Mouse (Mus musculus): Measurements from ENCODE around the gene 2210408I21Rik. TPM values are rescaled to one million over a fixed set of nuclear protein-coding genes. Genes with fewer than 3 reads are reported as not detected.
"Not testable (repeated sequence)": the region's sequence is repeated elsewhere in the genome, so short reads cannot be mapped to it uniquely, and the experiment has no call there.

2210408I21Rik gene
- 9.8 and 12.0 TPM in 2 replicates for polyA plus RNA-seq (2014; fragmentation: Nextera tagmentation; extraction: Ambion mirVana)

DNA sequence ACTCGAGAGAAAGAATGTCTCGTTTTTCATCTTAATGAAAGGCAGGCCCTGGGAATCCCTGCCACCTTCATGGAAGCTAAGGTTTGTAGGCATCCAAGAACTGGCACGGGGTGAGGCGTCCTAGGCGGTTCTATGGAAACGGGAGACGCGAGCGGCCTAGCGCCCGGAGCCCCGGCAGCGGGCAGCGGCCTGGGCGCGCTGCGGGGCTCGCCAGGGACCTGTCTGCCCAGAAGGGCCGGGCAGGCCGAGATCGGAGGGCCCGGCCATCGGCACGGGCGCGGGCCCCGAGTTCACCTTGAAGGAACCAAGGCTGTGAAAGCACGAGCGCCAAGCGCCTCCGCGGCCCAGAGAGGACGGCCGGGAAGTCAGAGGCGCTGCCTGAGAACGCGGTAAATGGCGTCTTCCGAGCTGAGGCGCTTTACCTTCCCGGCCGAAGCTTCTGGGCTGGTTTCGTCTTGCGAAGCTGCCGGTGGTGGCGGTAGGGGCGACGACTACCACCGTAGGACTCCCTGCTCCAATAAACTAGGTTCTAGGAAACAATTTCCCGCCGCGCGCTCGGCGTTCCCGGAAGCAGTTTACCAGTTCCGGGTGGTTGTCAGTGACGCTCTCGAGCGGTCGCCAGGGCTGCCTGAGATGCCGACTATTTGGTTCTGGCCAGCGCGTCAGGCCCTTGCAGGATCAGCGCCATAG, at the start of gene 2210408I21Rik, which contains the start of gene Slf1:
2210408I21Rik (plus strand) TSS at position 610 of the 690 bp plus-strand sequence.
Slf1 (minus strand) TSS at position 543 of the 690 bp plus-strand sequence.
- 0% methylated on average over 44 of the region's 65 CpGs for WGBS

GRCm38 (mm10) chr13:77092876-77093275, 42.5 kb upstream of the 2210408I21Rik start:
- not testable (repeated sequence) for DNase-seq (ENCODE audit: low spot score); H3K4me2 ChIP-seq (ENCODE audit: low read depth, low read length); ATAC-seq (ENCODE audit: low read depth); H3K27ac ChIP-seq (replicated peaks; ENCODE audit: low read depth, low read length); H3K4me1 ChIP-seq (ENCODE audit: control insufficient read depth, insufficient read depth, low read length); H3K4me3 ChIP-seq (ENCODE audit: low read depth, low read length); H3K27me3 ChIP-seq (replicated peaks; ENCODE audit: control insufficient read depth, insufficient read depth, low read length); H3K9ac ChIP-seq (ENCODE audit: low read depth, low read length); H3K9me3 ChIP-seq (ENCODE audit: control insufficient read depth, low read length)
- 94% methylated on average over 1 of the region's 1 CpGs for WGBS
- H3K36me3 ChIP-seq (ENCODE audit: control insufficient read depth, insufficient read depth, low read length) = peaks cover 16% of the 10 kb centered on the region

More for the DNA sequence above, at the start of gene 2210408I21Rik, which contains the start of gene Slf1:
- H3K4me3 ChIP-seq (ENCODE audit: low read depth, low read length) = peak within 1 kb of the TSS; percentile 96
- H3K27me3 ChIP-seq (replicated peaks; ENCODE audit: control insufficient read depth, insufficient read depth, low read length) = no peaks in the 10 kb centered on the region
- peak within 1 kb of the TSS; percentile 92 for H3K9ac ChIP-seq (ENCODE audit: low read depth, low read length)
- no peaks in the 10 kb centered on the region for H3K9me3 ChIP-seq (ENCODE audit: control insufficient read depth, low read length)
- peak within 1 kb of the TSS; percentile 94 for H3K27ac ChIP-seq (replicated peaks; ENCODE audit: low read depth, low read length)
- ATAC-seq (ENCODE audit: low read depth) (peak; percentile 97), DNase-seq (ENCODE audit: low spot score) (peak; percentile 96)
- no peaks in the 10 kb centered on the region for H3K36me3 ChIP-seq (ENCODE audit: control insufficient read depth, insufficient read depth, low read length)
- H3K4me1 ChIP-seq (ENCODE audit: control insufficient read depth, insufficient read depth, low read length) = no peaks in the 10 kb centered on the region; the same call in 1 of the 2 replicates
- H3K4me2 ChIP-seq (ENCODE audit: low read depth, low read length) = peak within 1 kb of the TSS; percentile 75

- Histone ChIP-seq H3K27ac (replicated peaks; ENCODE audit: low read depth, low read length) (no peak overlapping the region), H3K4me2 (ENCODE audit: low read depth, low read length) (no peak overlapping the region), H3K36me3 (ENCODE audit: control insufficient read depth, insufficient read depth, low read length) (0 out of 2 replicates have a peak, but pooled peaks cover 1% of the 10 kb centered on the region), H3K4me3 (ENCODE audit: low read depth, low read length) (no peak overlapping the region), H3K9ac (ENCODE audit: low read depth, low read length) (no peak overlapping the region), H3K9me3 (ENCODE audit: control insufficient read depth, low read length) (no peaks in the 10 kb centered on the region), H3K27me3 (replicated peaks; ENCODE audit: control insufficient read depth, insufficient read depth, low read length) (no peaks in the 10 kb centered on the region), H3K4me1 (ENCODE audit: control insufficient read depth, insufficient read depth, low read length) (no peaks in the 10 kb centered on the region)
- ATAC-seq (ENCODE audit: low read depth) (no peak), DNase-seq (ENCODE audit: low spot score) (no peak)
Observed at GRCm38 (mm10) chr13:77107734-77108133, 27.6 kb upstream of the 2210408I21Rik start.

DNA sequence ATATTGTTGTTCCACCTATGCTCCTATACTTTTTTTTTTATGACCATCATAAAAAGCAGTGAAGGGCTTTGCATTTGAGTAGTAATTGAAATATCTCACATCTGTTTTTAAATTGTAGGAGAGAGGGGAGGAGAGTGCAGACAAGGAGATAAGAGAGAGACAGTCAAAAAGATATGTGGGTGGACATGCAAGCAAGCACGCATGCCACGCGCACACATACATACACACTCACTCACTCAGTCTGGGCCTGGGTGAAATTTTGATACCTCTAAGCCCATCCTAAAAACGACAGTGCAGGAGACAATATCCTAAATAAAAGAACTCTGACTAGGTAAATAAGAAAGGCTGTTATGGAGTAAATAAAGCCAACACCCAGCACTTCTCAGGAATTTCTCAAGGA, 16.6 kb upstream of the 2210408I21Rik start:
- Histone ChIP-seq H3K4me3 (ENCODE audit: low read depth, low read length) (no peak overlapping the region), H3K27me3 (replicated peaks; ENCODE audit: control insufficient read depth, insufficient read depth, low read length) (no peaks in the 10 kb centered on the region), H3K9ac (ENCODE audit: low read depth, low read length) (no peak overlapping the region), H3K9me3 (ENCODE audit: control insufficient read depth, low read length) (no peaks in the 10 kb centered on the region), H3K27ac (replicated peaks; ENCODE audit: low read depth, low read length) (no peak overlapping the region), H3K4me2 (ENCODE audit: low read depth, low read length) (no peak overlapping the region), H3K4me1 (ENCODE audit: control insufficient read depth, insufficient read depth, low read length) (no peaks in the 10 kb centered on the region), H3K36me3 (ENCODE audit: control insufficient read depth, insufficient read depth, low read length) (no peaks in the 10 kb centered on the region)
- ATAC-seq (ENCODE audit: low read depth) = no peak
- WGBS = 90% methylated on average over 4 of the region's 4 CpGs
- DNase-seq (ENCODE audit: low spot score) = no peak

DNA sequence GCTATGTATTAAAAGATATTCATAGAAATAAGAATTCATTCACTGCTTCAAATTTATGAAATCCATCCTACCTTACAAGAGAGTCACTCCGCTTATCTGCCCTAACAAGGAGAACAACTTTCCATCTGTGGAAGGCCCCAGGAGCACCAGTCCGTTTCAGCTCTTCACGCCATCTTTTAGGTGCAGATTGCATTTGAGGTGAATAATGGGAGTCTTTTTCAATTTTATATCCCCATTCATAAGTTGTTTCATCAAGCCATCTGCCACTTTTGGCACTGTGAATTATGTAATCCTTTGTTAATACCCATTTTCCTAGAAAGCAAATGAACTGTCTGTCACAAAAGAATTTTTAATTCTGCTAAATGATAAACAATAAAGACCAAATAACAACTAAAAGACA, 10.2 kb upstream of the 2210408I21Rik start:
- no peaks in the 10 kb centered on the region for H3K9me3 ChIP-seq (ENCODE audit: control insufficient read depth, low read length)

GRCm38 (mm10) chr13:77128240-77128639, 7.1 kb upstream of the 2210408I21Rik start:
- Histone ChIP-seq H3K4me1 (ENCODE audit: control insufficient read depth, insufficient read depth, low read length) (no peaks in the 10 kb centered on the region), H3K36me3 (ENCODE audit: control insufficient read depth, insufficient read depth, low read length) (peaks cover 12% of the 10 kb centered on the region), H3K27me3 (replicated peaks; ENCODE audit: control insufficient read depth, insufficient read depth, low read length) (no peaks in the 10 kb centered on the region), H3K27ac (replicated peaks; ENCODE audit: low read depth, low read length) (no peak overlapping the region), H3K4me3 (ENCODE audit: low read depth, low read length) (no peak overlapping the region), H3K9ac (ENCODE audit: low read depth, low read length) (no peak overlapping the region), H3K9me3 (ENCODE audit: control insufficient read depth, low read length) (no peaks in the 10 kb centered on the region), H3K4me2 (ENCODE audit: low read depth, low read length) (no peak overlapping the region)
- WGBS = 71% methylated on average over 2 of the region's 2 CpGs
- no peak for ATAC-seq (ENCODE audit: low read depth)
- DNase-seq (ENCODE audit: low spot score) = no peak

More for the DNA sequence above, 10.2 kb upstream of the 2210408I21Rik start:
- DNase-seq (ENCODE audit: low spot score) = no peak
- WGBS = 97% methylated on average over 3 of the region's 3 CpGs
- H3K27me3 ChIP-seq (replicated peaks; ENCODE audit: control insufficient read depth, insufficient read depth, low read length) = no peaks in the 10 kb centered on the region
- H3K27ac ChIP-seq (replicated peaks; ENCODE audit: low read depth, low read length) = no peak overlapping the region
- no peak overlapping the region for H3K9ac ChIP-seq (ENCODE audit: low read depth, low read length)
- H3K36me3 ChIP-seq (ENCODE audit: control insufficient read depth, insufficient read depth, low read length) = peaks cover 12% of the 10 kb centered on the region
- H3K4me3 ChIP-seq (ENCODE audit: low read depth, low read length) = no peak overlapping the region
- H3K4me2 ChIP-seq (ENCODE audit: low read depth, low read length) = no peak overlapping the region
- ATAC-seq (ENCODE audit: low read depth) = no peak
- no peaks in the 10 kb centered on the region for H3K4me1 ChIP-seq (ENCODE audit: control insufficient read depth, insufficient read depth, low read length)

DNA sequence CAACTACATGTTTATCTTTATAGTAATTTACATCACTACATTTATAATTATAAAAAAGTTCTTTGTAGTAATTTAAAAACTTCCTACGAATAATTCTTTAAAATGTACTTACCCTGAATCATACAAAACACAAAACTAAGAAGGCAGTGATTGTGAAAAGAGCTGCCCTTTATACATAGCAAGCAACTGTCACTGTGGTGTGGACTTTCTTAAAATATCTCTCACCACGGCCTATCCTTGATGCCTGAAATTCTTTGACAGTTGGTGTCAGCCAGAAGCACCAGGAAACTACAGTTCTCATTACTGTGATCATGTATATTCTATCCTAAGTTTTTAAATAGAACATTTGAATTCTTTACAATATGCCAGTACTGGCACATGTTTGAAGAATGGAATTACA, 4.2 kb upstream of the 2210408I21Rik start:
- no peak for ATAC-seq (ENCODE audit: low read depth)
- 73% methylated on average over 2 of the region's 2 CpGs for WGBS
- H3K27ac ChIP-seq (replicated peaks; ENCODE audit: low read depth, low read length) = no peak overlapping the region

GRCm38 (mm10) chr13:77135621-77135981, 261 bp downstream of the 2210408I21Rik start:
- Histone ChIP-seq H3K9ac (ENCODE audit: low read depth, low read length) (peak overlapping the region; percentile 92), H3K27me3 (replicated peaks; ENCODE audit: control insufficient read depth, insufficient read depth, low read length) (no peaks in the 10 kb centered on the region), H3K4me3 (ENCODE audit: low read depth, low read length) (peak overlapping the region; percentile 96), H3K36me3 (ENCODE audit: control insufficient read depth, insufficient read depth, low read length) (no peaks in the 10 kb centered on the region), H3K9me3 (ENCODE audit: control insufficient read depth, low read length) (no peaks in the 10 kb centered on the region), H3K4me2 (ENCODE audit: low read depth, low read length) (peak overlapping the region; percentile 75), H3K4me1 (ENCODE audit: control insufficient read depth, insufficient read depth, low read length) (no peaks in the 10 kb centered on the region; the same call in 1 of the 2 replicates), H3K27ac (replicated peaks; ENCODE audit: low read depth, low read length) (peak overlapping the region; percentile 94)
- DNase-seq (ENCODE audit: low spot score) (no peak), ATAC-seq (ENCODE audit: low read depth) (peak; percentile 62)
- under 1% methylated on average over 11 of the region's 11 CpGs for WGBS

More for the DNA sequence above, 4.2 kb upstream of the 2210408I21Rik start:
- H3K9ac ChIP-seq (ENCODE audit: low read depth, low read length) = no peak overlapping the region
- no peak overlapping the region for H3K4me3 ChIP-seq (ENCODE audit: low read depth, low read length)
- H3K4me1 ChIP-seq (ENCODE audit: control insufficient read depth, insufficient read depth, low read length) = no peaks in the 10 kb centered on the region; the same call in 1 of the 2 replicates
- no peaks in the 10 kb centered on the region for H3K27me3 ChIP-seq (replicated peaks; ENCODE audit: control insufficient read depth, insufficient read depth, low read length)
- no peaks in the 10 kb centered on the region for H3K36me3 ChIP-seq (ENCODE audit: control insufficient read depth, insufficient read depth, low read length)
- H3K4me2 ChIP-seq (ENCODE audit: low read depth, low read length) = no peak overlapping the region
- H3K9me3 ChIP-seq (ENCODE audit: control insufficient read depth, low read length) = no peaks in the 10 kb centered on the region
- DNase-seq (ENCODE audit: low spot score) = no peak

GRCm38 (mm10) chr13:77140890-77141289, 5.5 kb downstream of the 2210408I21Rik start:
- Histone ChIP-seq H3K4me3 (ENCODE audit: low read depth, low read length) (no peak overlapping the region), H3K27ac (replicated peaks; ENCODE audit: low read depth, low read length) (no peak overlapping the region), H3K4me2 (ENCODE audit: low read depth, low read length) (no peak overlapping the region), H3K9me3 (ENCODE audit: control insufficient read depth, low read length) (no peaks in the 10 kb centered on the region), H3K36me3 (ENCODE audit: control insufficient read depth, insufficient read depth, low read length) (no peaks in the 10 kb centered on the region), H3K4me1 (ENCODE audit: control insufficient read depth, insufficient read depth, low read length) (no peaks in the 10 kb centered on the region), H3K27me3 (replicated peaks; ENCODE audit: control insufficient read depth, insufficient read depth, low read length) (no peaks in the 10 kb centered on the region), H3K9ac (ENCODE audit: low read depth, low read length) (no peak overlapping the region)
- 88% methylated on average over 2 of the region's 2 CpGs for WGBS
- DNase-seq (ENCODE audit: low spot score) (no peak), ATAC-seq (ENCODE audit: low read depth) (no peak)
